Mouse (Mus musculus): ENCODE results near the gene Rasal2. TPM values are rescaled to one million over a fixed set of nuclear protein-coding genes. Genes with fewer than 3 reads are reported as not detected.

The Rasal2 gene
- total RNA-seq, 2 experiments from 2014 or later = 8.6 TPM

- no peak for DNase-seq
Measured at GRCm38 (mm10) chr1:157439973-157440641, 27.7 kb upstream of the Rasal2 start.

GRCm38 (mm10) chr1:157439101-157439500 lies 26.7 kb upstream of the Rasal2 start:
- DNase-seq = no peak

GRCm38 (mm10) chr1:157438290-157438689 lies 25.9 kb upstream of the Rasal2 start:
- no peak for DNase-seq

GRCm38 (mm10) chr1:157435926-157436325 lies 23.5 kb upstream of the Rasal2 start:
- DNase-seq = no peak

- no peak for DNase-seq
Measured at GRCm38 (mm10) chr1:157434404-157434803, 22.0 kb upstream of the Rasal2 start.

GRCm38 (mm10) chr1:157433316-157433715 lies 20.9 kb upstream of the Rasal2 start:
- DNase-seq = no peak

- DNase-seq = no peak
Measured at GRCm38 (mm10) chr1:157428366-157428765, 16.0 kb upstream of the Rasal2 start.

GRCm38 (mm10) chr1:157427604-157428003 lies 15.2 kb upstream of the Rasal2 start:
- no peak for DNase-seq

- no peak for DNase-seq
Measured at GRCm38 (mm10) chr1:157426933-157427332, 14.5 kb upstream of the Rasal2 start.

- DNase-seq = no peak
Measured at GRCm38 (mm10) chr1:157425741-157426427, 13.5 kb upstream of the Rasal2 start.

GRCm38 (mm10) chr1:157417861-157418260 lies 5.5 kb upstream of the Rasal2 start:
- DNase-seq = peak; percentile 37

- no peak for DNase-seq
Measured at GRCm38 (mm10) chr1:157417414-157417813, 5.0 kb upstream of the Rasal2 start.

GRCm38 (mm10) chr1:157416628-157417027 lies 4.2 kb upstream of the Rasal2 start:
- DNase-seq = no peak

GRCm38 (mm10) chr1:157415771-157416170 lies 3.4 kb upstream of the Rasal2 start:
- DNase-seq = no peak

GRCm38 (mm10) chr1:157411711-157412380 lies 549 bp downstream of the Rasal2 start:
- peak; percentile 51 for DNase-seq

GRCm38 (mm10) chr1:157411341-157411710 lies 1.1 kb downstream of the Rasal2 start:
- no peak for DNase-seq

- no peak for DNase-seq
Measured at GRCm38 (mm10) chr1:157410937-157411336, 1.5 kb downstream of the Rasal2 start.

- no peak for DNase-seq
Measured at GRCm38 (mm10) chr1:157409648-157410047, 2.7 kb downstream of the Rasal2 start.

- DNase-seq = no peak
Measured at GRCm38 (mm10) chr1:157388027-157388426, 24.4 kb downstream of the Rasal2 start.

GRCm38 (mm10) chr1:157380694-157381093 lies 31.7 kb downstream of the Rasal2 start:
- DNase-seq = no peak

- no peak for DNase-seq
Measured at GRCm38 (mm10) chr1:157370397-157370796, 42.0 kb downstream of the Rasal2 start.

GRCm38 (mm10) chr1:157368316-157368715 lies 44.1 kb downstream of the Rasal2 start:
- DNase-seq = no peak

- DNase-seq = no peak
Measured at GRCm38 (mm10) chr1:157346661-157347060, 65.7 kb downstream of the Rasal2 start.

Data from gastrocnemius, postnatal 25 days (tissue).